Mouse (Mus musculus): ENCODE measurements at regions not wholly inside any gene's neighbourhood (a gene's known extent, or its start where the extent isn't known, plus 50 kb on each side); places are given as distances from the start of the nearest gene placed in this dataset.

DNA sequence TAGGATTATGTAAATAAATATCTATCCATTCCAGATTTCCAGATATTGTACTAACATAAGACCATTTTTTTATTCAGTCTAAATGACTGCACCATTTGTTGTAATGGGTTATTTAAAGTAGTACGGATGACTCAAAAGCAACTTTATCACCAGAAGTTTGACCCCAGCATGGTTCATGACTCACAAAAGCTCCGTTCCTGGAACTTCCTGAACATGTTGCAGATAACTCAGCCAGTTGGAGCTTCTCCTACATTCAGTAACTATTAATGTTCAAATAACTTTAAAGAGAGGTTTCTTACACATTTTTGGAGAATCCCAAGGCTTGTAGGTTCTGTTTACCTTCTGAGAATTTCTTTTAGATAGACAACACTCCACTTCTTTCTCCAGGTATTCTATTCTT lies 219.8 kb downstream of the Gm11232 start:
- no peak overlapping the region for H3K4me3 ChIP-seq (replicated peaks; ENCODE audit: control insufficient read depth, low read depth, low read length)
- 73% methylated on average over 2 of the region's 2 CpGs for WGBS
- TF ChIP-seq CTCF (IDR thresholded peaks at IDR 0.05; ENCODE audit: control insufficient read depth, insufficient read depth, low read length) (no peak), POLR2A (IDR thresholded peaks at IDR 0.05; ENCODE audit: borderline replicate concordance, control insufficient read depth, low read depth, low read length) (no peak)
- no peaks in the 10 kb centered on the region for H3K4me1 ChIP-seq (ENCODE audit: control insufficient read depth, insufficient read depth, low read length)
- no peak overlapping the region for H3K27ac ChIP-seq (ENCODE audit: control insufficient read depth, insufficient read depth, low read depth, low read length, poor library complexity)

DNA sequence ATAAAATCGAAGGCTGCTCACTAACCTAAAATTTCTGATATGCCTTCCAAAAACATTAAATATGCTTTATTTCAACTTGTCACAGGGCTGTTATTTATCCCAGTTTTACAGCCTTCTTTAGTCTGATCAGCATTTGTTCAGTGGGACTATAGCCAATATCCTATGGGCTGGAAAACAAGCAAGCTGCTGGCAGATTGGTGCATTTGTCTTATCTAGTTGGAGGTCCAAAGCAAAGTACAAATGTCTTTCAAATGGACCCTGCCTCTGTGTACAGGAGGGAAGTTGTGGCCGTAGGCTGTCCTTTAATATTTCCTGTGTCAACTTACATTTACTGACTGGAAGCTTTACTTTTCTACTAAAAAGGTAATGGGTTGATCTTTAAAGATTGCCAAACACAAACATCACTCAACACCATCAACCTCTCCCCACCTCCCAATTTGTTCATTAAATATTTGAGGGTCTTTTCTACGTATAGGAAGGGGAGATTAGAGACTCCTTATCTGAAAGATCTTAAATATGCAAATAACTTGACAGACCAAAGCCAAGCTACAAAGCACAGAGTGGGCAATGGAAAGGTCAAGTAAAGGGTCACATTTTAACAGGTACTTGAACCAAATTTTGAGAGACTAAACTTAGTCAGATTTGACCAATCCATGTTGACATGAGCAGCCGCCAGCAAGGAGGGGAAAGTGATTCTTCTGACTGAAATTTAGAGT lies 233.4 kb downstream of the Gm11232 start:
- TF ChIP-seq CTCF (IDR thresholded peaks at IDR 0.05; ENCODE audit: control insufficient read depth, insufficient read depth, low read length) (no peak), POLR2A (IDR thresholded peaks at IDR 0.05; ENCODE audit: borderline replicate concordance, control insufficient read depth, low read depth, low read length) (no peak)
- no peaks in the 10 kb centered on the region for H3K4me1 ChIP-seq (ENCODE audit: control insufficient read depth, insufficient read depth, low read length)
- 54% methylated on average over 4 of the region's 4 CpGs for WGBS
- H3K4me3 ChIP-seq (replicated peaks; ENCODE audit: control insufficient read depth, low read depth, low read length), result no peak overlapping the region
- H3K27ac ChIP-seq (ENCODE audit: control insufficient read depth, insufficient read depth, low read depth, low read length, poor library complexity), result no peak overlapping the region

DNA sequence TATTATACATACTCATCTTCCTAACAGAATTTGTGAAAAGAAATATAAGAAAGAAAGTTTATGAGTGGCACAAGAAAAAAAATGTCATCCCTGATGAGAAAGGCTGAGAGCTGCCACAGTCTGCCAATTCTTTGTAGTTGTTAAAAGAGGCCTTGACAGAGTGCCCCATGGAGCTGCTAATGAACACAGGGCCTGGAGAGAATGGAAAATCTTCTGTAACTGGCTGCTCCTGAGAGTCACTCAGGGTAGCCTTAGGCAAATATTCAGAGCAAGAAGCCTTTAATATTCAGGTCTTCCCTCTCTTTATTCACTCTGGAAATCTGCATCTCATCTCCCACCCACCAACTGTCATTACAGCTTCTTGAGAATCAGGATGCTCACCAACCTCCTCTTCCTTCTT lies 237.0 kb downstream of the Gm11232 start:
- no peak for TF ChIP-seq CTCF (IDR thresholded peaks at IDR 0.05; ENCODE audit: control insufficient read depth, insufficient read depth, low read length)
- TF ChIP-seq POLR2A (IDR thresholded peaks at IDR 0.05; ENCODE audit: borderline replicate concordance, control insufficient read depth, low read depth, low read length), result no peak
- Histone ChIP-seq H3K4me1 (ENCODE audit: control insufficient read depth, insufficient read depth, low read length) (no peaks in the 10 kb centered on the region), H3K4me3 (replicated peaks; ENCODE audit: control insufficient read depth, low read depth, low read length) (no peak overlapping the region), H3K27ac (ENCODE audit: control insufficient read depth, insufficient read depth, low read depth, low read length, poor library complexity) (no peak overlapping the region)

DNA sequence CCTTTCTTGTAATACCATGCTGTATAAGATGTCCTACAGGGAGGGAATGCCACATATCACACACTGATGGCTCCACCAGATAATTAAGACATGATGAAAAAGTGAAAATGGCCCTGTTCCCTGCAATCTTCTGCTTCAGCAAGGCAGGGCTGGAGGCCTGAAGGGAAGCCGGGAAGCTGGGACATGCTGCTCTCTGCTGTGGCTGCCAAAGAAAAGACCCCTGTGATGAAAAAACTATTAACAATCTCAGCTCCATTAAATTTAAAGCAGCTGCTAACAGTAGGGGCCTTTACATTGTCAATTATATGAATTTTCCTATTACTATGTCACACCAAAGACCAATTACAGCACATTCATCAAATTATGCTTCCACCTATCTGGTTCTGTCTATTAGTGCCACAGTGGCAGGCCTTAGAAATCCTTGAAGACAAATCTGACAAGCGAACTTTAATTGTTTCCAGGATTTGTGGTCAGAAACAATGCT lies 239.8 kb downstream of the Gm11232 start:
- no peak for TF ChIP-seq CTCF (IDR thresholded peaks at IDR 0.05; ENCODE audit: control insufficient read depth, insufficient read depth, low read length)
- no peak for TF ChIP-seq POLR2A (IDR thresholded peaks at IDR 0.05; ENCODE audit: borderline replicate concordance, control insufficient read depth, low read depth, low read length)
- no peak overlapping the region for H3K27ac ChIP-seq (ENCODE audit: control insufficient read depth, insufficient read depth, low read depth, low read length, poor library complexity)
- no peak overlapping the region for H3K4me3 ChIP-seq (replicated peaks; ENCODE audit: control insufficient read depth, low read depth, low read length)
- WGBS, result 80% methylated on average over 2 of the region's 2 CpGs
- H3K4me1 ChIP-seq (ENCODE audit: control insufficient read depth, insufficient read depth, low read length), result no peaks in the 10 kb centered on the region

DNA sequence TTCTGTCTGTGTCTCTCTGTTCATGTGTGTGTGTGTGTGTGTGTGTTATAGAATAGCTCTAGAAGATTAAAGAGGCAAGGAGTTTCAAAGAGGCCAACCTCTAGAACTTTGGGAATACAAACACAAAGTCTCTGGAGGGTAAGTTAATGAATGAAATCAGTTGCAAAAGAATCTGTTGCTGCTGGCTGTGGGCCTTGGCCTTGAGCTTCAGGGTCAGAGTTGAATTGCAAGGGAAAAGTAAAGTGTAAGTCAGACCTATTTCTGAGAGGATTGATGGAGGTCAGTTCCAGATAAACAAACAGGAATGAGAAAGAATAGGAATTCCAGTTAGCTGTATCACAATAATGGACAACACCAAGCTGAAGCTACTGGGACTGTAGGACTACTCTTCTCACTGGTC lies 250.9 kb downstream of the Gm11232 start:
- Histone ChIP-seq H3K27ac (ENCODE audit: control insufficient read depth, insufficient read depth, low read depth, low read length, poor library complexity) (no peak overlapping the region), H3K4me1 (ENCODE audit: control insufficient read depth, insufficient read depth, low read length) (no peaks in the 10 kb centered on the region), H3K4me3 (replicated peaks; ENCODE audit: control insufficient read depth, low read depth, low read length) (no peak overlapping the region)
- no peak for TF ChIP-seq CTCF (IDR thresholded peaks at IDR 0.05; ENCODE audit: control insufficient read depth, insufficient read depth, low read length)
- TF ChIP-seq POLR2A (IDR thresholded peaks at IDR 0.05; ENCODE audit: borderline replicate concordance, control insufficient read depth, low read depth, low read length), result no peak

DNA sequence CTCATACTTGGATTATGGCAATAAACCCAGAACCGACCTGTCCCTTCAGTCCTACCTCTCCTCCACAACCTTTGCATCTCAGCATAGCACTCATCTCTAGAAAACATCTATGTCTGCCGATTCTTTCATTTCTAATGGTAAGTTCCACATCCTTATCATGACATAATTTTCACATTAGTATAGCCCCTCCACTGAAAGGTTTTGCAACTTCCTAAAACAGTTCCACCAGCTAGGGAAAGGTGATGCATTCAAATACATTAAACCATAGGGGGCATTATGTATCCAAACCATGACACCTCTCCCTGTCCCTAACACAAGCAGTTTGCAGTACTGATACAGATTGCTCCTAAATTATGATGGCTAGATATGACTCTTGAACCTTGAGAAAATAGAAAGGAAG lies 268.0 kb downstream of the Gm11232 start:
- 48% methylated on average over 2 of the region's 2 CpGs for WGBS

DNA sequence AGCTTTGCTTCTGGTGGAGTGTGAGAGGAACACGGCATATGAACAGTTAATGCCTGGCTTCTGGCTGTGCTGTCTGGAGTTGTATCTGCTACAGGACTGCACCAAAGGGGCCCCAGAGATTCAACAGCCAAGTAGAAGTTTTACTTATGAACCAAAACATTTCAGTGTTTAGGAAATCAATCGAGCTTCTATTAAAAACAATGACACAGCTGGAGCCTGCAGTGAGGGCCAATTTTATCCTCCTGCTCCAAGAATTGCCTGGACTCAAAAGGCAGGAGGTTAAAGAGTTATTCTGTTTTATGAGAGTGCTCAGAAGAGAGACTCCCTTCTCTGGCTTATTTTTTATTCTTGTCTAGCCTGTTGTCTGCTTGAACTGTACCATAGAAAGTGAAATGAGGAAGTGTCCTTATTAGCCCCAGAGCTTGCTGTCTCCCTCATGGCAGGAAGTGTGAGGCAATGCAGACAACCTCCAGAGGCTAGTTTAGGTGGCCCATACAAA lies 269.1 kb downstream of the Gm11232 start:
- TF ChIP-seq CTCF (IDR thresholded peaks at IDR 0.05; ENCODE audit: control insufficient read depth, insufficient read depth, low read length) (no peak), POLR2A (IDR thresholded peaks at IDR 0.05; ENCODE audit: borderline replicate concordance, control insufficient read depth, low read depth, low read length) (no peak)
- 27% methylated on average over 2 of the region's 2 CpGs for WGBS
- H3K4me1 ChIP-seq (ENCODE audit: control insufficient read depth, insufficient read depth, low read length), result no peaks in the 10 kb centered on the region; the same call in 1 of the 2 replicates
- no peak overlapping the region for H3K4me3 ChIP-seq (replicated peaks; ENCODE audit: control insufficient read depth, low read depth, low read length)
- no peak overlapping the region; the same call in 1 of the 2 replicates for H3K27ac ChIP-seq (ENCODE audit: control insufficient read depth, insufficient read depth, low read depth, low read length, poor library complexity)

More for the DNA sequence above, 268.0 kb downstream of the Gm11232 start:
- H3K27ac ChIP-seq (ENCODE audit: control insufficient read depth, insufficient read depth, low read depth, low read length, poor library complexity), result no peak overlapping the region
- no peak overlapping the region for H3K4me3 ChIP-seq (replicated peaks; ENCODE audit: control insufficient read depth, low read depth, low read length)
- TF ChIP-seq CTCF (IDR thresholded peaks at IDR 0.05; ENCODE audit: control insufficient read depth, insufficient read depth, low read length), result no peak
- no peak for TF ChIP-seq POLR2A (IDR thresholded peaks at IDR 0.05; ENCODE audit: borderline replicate concordance, control insufficient read depth, low read depth, low read length)
- H3K4me1 ChIP-seq (ENCODE audit: control insufficient read depth, insufficient read depth, low read length), result no peaks in the 10 kb centered on the region; the same call in 1 of the 2 replicates

DNA sequence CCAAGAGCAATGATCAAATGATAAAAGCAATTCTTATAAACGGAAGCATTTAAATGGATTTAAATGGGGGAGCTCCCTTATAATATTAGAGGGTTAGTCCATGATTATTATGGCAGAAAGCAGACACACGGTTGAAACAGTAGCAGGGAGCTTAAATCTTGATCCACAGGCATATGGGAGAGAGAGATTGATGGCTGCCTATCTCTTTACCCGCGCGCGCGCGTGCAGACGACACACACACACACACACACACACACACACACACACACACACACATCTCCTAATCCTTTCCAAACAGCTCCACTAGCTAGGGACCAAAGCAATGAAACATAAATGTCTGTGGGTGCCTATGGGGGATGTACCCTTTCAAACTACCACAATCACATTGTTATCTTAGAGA lies 269.7 kb downstream of the Gm11232 start:
- Histone ChIP-seq H3K4me1 (ENCODE audit: control insufficient read depth, insufficient read depth, low read length) (no peaks in the 10 kb centered on the region; the same call in 1 of the 2 replicates), H3K27ac (ENCODE audit: control insufficient read depth, insufficient read depth, low read depth, low read length, poor library complexity) (no peak overlapping the region), H3K4me3 (replicated peaks; ENCODE audit: control insufficient read depth, low read depth, low read length) (no peak overlapping the region)
- TF ChIP-seq CTCF (IDR thresholded peaks at IDR 0.05; ENCODE audit: control insufficient read depth, insufficient read depth, low read length) (no peak), POLR2A (IDR thresholded peaks at IDR 0.05; ENCODE audit: borderline replicate concordance, control insufficient read depth, low read depth, low read length) (no peak)
- 93% methylated on average over 9 of the region's 9 CpGs for WGBS

Data from bone marrow, adult 2 months (tissue).